Mouse (Mus musculus): ENCODE data around the gene Ovol2. TPM values are rescaled to one million over a fixed set of nuclear protein-coding genes. Genes with fewer than 3 reads are reported as not detected.
A peak's percentile ranks its signal among the peaks of the same experiment; 100 is the strongest.

The Ovol2 gene
- polyA plus RNA-seq, 1 experiment from 2014 or later: 0.60 TPM

- no peaks in the 10 kb centered on the region for H3K36me3 ChIP-seq
- no peaks in the 10 kb centered on the region for H3K9me3 ChIP-seq
- no peaks in the 10 kb centered on the region; the same call in 1 of the 2 replicates for H3K4me1 ChIP-seq
- no peak overlapping the region for H3K27ac ChIP-seq
- H3K27me3 ChIP-seq (ENCODE audit: insufficient read depth, poor library complexity, severe bottlenecking): 0 out of 2 replicates have a peak, but pooled peaks cover 5% of the 10 kb centered on the region
- WGBS: 61% methylated on average over 18 of the region's 18 CpGs
- no peak for DNase-seq (ENCODE audit: low spot score)
- no peak overlapping the region for H3K4me3 ChIP-seq
These were observed 26.1 kb downstream of the Ovol2 start for GRCm38 (mm10) chr2:144305721-144306294.

- Histone ChIP-seq H3K27ac (no peak overlapping the region), H3K4me1 (no peaks in the 10 kb centered on the region), H3K27me3 (ENCODE audit: insufficient read depth, poor library complexity, severe bottlenecking) (0 out of 2 replicates have a peak, but pooled peaks cover 5% of the 10 kb centered on the region), H3K9me3 (no peaks in the 10 kb centered on the region), H3K36me3 (no peaks in the 10 kb centered on the region), H3K4me3 (no peak overlapping the region)
- WGBS: 96% methylated on average over 11 of the region's 11 CpGs
- no peak for DNase-seq (ENCODE audit: low spot score)
These were observed 30.8 kb downstream of the Ovol2 start for GRCm38 (mm10) chr2:144301101-144301500.

GRCm38 (mm10) chr2:144299749-144300669 is 31.9 kb downstream of the Ovol2 start:
- 0 out of 2 replicates have a peak, but pooled peaks cover 5% of the 10 kb centered on the region for H3K27me3 ChIP-seq (ENCODE audit: insufficient read depth, poor library complexity, severe bottlenecking)
- no peak overlapping the region for H3K27ac ChIP-seq
- peaks cover 5% of the 10 kb centered on the region; the same call in 1 of the 2 replicates for H3K4me1 ChIP-seq
- H3K9me3 ChIP-seq: no peaks in the 10 kb centered on the region
- DNase-seq (ENCODE audit: low spot score): no peak
- 77% methylated on average over 9 of the region's 9 CpGs for WGBS
- H3K36me3 ChIP-seq: no peaks in the 10 kb centered on the region
- H3K4me3 ChIP-seq: no peak overlapping the region

GRCm38 (mm10) chr2:144295145-144295735 is 36.7 kb downstream of the Ovol2 start:
- WGBS: 57% methylated on average over 9 of the region's 9 CpGs
- no peaks in the 10 kb centered on the region for H3K36me3 ChIP-seq
- DNase-seq (ENCODE audit: low spot score): no peak
- no peak overlapping the region for H3K27ac ChIP-seq
- H3K27me3 ChIP-seq (ENCODE audit: insufficient read depth, poor library complexity, severe bottlenecking): no peaks in the 10 kb centered on the region
- H3K9me3 ChIP-seq: no peaks in the 10 kb centered on the region
- H3K4me1 ChIP-seq: peaks cover 12% of the 10 kb centered on the region; the same call in 1 of the 2 replicates
- no peak overlapping the region for H3K4me3 ChIP-seq

GRCm38 (mm10) chr2:144291600-144292305 is 40.2 kb downstream of the Ovol2 start:
- Histone ChIP-seq H3K36me3 (no peaks in the 10 kb centered on the region), H3K4me1 (peaks cover 12% of the 10 kb centered on the region; the same call in 1 of the 2 replicates), H3K27ac (no peak overlapping the region), H3K9me3 (no peaks in the 10 kb centered on the region), H3K4me3 (no peak overlapping the region), H3K27me3 (ENCODE audit: insufficient read depth, poor library complexity, severe bottlenecking) (no peaks in the 10 kb centered on the region)
- no peak for DNase-seq (ENCODE audit: low spot score)
- 61% methylated on average over 11 of the region's 11 CpGs for WGBS

- no peak for DNase-seq (ENCODE audit: low spot score)
- 85% methylated on average over 7 of the region's 7 CpGs for WGBS
- peaks cover 13% of the 10 kb centered on the region; the same call in 1 of the 2 replicates for H3K4me1 ChIP-seq
- H3K27me3 ChIP-seq (ENCODE audit: insufficient read depth, poor library complexity, severe bottlenecking): no peaks in the 10 kb centered on the region
- H3K9me3 ChIP-seq: no peaks in the 10 kb centered on the region
- no peak overlapping the region for H3K27ac ChIP-seq
- H3K36me3 ChIP-seq: no peaks in the 10 kb centered on the region
- no peak overlapping the region for H3K4me3 ChIP-seq
These were observed 41.6 kb downstream of the Ovol2 start for GRCm38 (mm10) chr2:144290321-144290720.

- Histone ChIP-seq H3K4me3 (no peak overlapping the region), H3K27me3 (ENCODE audit: insufficient read depth, poor library complexity, severe bottlenecking) (no peaks in the 10 kb centered on the region)
- 69% methylated on average over 3 of the region's 3 CpGs for WGBS
These were observed 50.5 kb downstream of the Ovol2 start for GRCm38 (mm10) chr2:144281417-144281816.

GRCm38 (mm10) chr2:144280568-144280967 is 51.4 kb downstream of the Ovol2 start:
- Histone ChIP-seq H3K36me3 (peaks cover 35% of the 10 kb centered on the region), H3K4me1 (peaks cover 4% of the 10 kb centered on the region; the same call in 1 of the 2 replicates), H3K9me3 (no peaks in the 10 kb centered on the region), H3K27me3 (ENCODE audit: insufficient read depth, poor library complexity, severe bottlenecking) (no peaks in the 10 kb centered on the region), H3K4me3 (no peak overlapping the region), H3K27ac (no peak overlapping the region)
- DNase-seq (ENCODE audit: low spot score): no peak
- WGBS: 86% methylated on average over 3 of the region's 3 CpGs

More at GRCm38 (mm10) chr2:144281417-144281816, 50.5 kb downstream of the Ovol2 start:
- Histone ChIP-seq H3K27ac (no peak overlapping the region), H3K36me3 (peaks cover 32% of the 10 kb centered on the region), H3K9me3 (no peaks in the 10 kb centered on the region), H3K4me1 (peaks cover 6% of the 10 kb centered on the region; the same call in 1 of the 2 replicates)
- DNase-seq (ENCODE audit: low spot score): no peak

GRCm38 (mm10) chr2:144279742-144280141 is 52.2 kb downstream of the Ovol2 start:
- H3K4me3 ChIP-seq: no peak overlapping the region
- H3K36me3 ChIP-seq: peaks cover 35% of the 10 kb centered on the region
- DNase-seq (ENCODE audit: low spot score): no peak
- peaks cover 3% of the 10 kb centered on the region for H3K4me1 ChIP-seq
- no peaks in the 10 kb centered on the region for H3K27me3 ChIP-seq (ENCODE audit: insufficient read depth, poor library complexity, severe bottlenecking)
- H3K27ac ChIP-seq: no peak overlapping the region
- WGBS: 81% methylated on average over 5 of the region's 5 CpGs
- no peaks in the 10 kb centered on the region for H3K9me3 ChIP-seq

GRCm38 (mm10) chr2:144276885-144277284 is 55.1 kb downstream of the Ovol2 start:
- no peaks in the 10 kb centered on the region for H3K9me3 ChIP-seq
- no peak overlapping the region for H3K27ac ChIP-seq
- DNase-seq (ENCODE audit: low spot score): no peak
- H3K4me3 ChIP-seq: no peak overlapping the region
- 63% methylated on average over 3 of the region's 3 CpGs for WGBS
- H3K4me1 ChIP-seq: peaks cover 14% of the 10 kb centered on the region
- H3K36me3 ChIP-seq: peaks cover 40% of the 10 kb centered on the region
- H3K27me3 ChIP-seq (ENCODE audit: insufficient read depth, poor library complexity, severe bottlenecking): no peaks in the 10 kb centered on the region

- H3K36me3 ChIP-seq: peaks cover 32% of the 10 kb centered on the region
- H3K4me1 ChIP-seq: peaks cover 20% of the 10 kb centered on the region
- 40% methylated on average over 8 of the region's 8 CpGs for WGBS
- DNase-seq (ENCODE audit: low spot score): no peak
- H3K4me3 ChIP-seq: no peak overlapping the region
- H3K27ac ChIP-seq: peak overlapping the region; percentile 56
- no peaks in the 10 kb centered on the region for H3K9me3 ChIP-seq
- H3K27me3 ChIP-seq (ENCODE audit: insufficient read depth, poor library complexity, severe bottlenecking): no peaks in the 10 kb centered on the region
These were observed 57.2 kb downstream of the Ovol2 start for GRCm38 (mm10) chr2:144274741-144275140.

GRCm38 (mm10) chr2:144272088-144272487 is 59.9 kb downstream of the Ovol2 start:
- peaks cover 33% of the 10 kb centered on the region for H3K4me1 ChIP-seq
- no peak overlapping the region for H3K4me3 ChIP-seq
- 88% methylated on average over 12 of the region's 12 CpGs for WGBS
- H3K27ac ChIP-seq: no peak overlapping the region
- no peak for DNase-seq (ENCODE audit: low spot score)
- no peaks in the 10 kb centered on the region for H3K27me3 ChIP-seq (ENCODE audit: insufficient read depth, poor library complexity, severe bottlenecking)
- no peaks in the 10 kb centered on the region for H3K9me3 ChIP-seq
- H3K36me3 ChIP-seq: peaks cover 18% of the 10 kb centered on the region
